Mouse (Mus musculus): ENCODE data around the gene Lct. TPM values are rescaled to one million over a fixed set of nuclear protein-coding genes. Genes with fewer than 3 reads are reported as not detected.

Gene Lct
- 1 to 10 TPM; 1.4 to 2.0 TPM for total RNA-seq (2021)
- long read RNA-seq, experiment 1, partial matches to known transcripts: 4 of 4 reads
- long read RNA-seq, experiment 1, other reads (novel, unspliced or antisense): 0 of 4 reads
- long read RNA-seq, experiment 2, partial matches to known transcripts: 3 of 3 reads
- long read RNA-seq, experiment 2, other reads (novel, unspliced or antisense): 0 of 3 reads

- no peak for TF ChIP-seq CTCF (IDR thresholded peaks at IDR 0.05)
- intact Hi-C loops (cut with DNase I): no loop called here
- no peak for DNase-seq (ENCODE audit: extremely low spot score in 1 of 2, low spot score in 2 of 2)
- Histone ChIP-seq H3K27ac (no peak within 1 kb of the TSS), H3K4me3 (no peak within 1 kb of the TSS)
These were observed at the start of gene Lct for GRCm38 (mm10) chr1:128328218-128328617. Gene Lct (minus strand): TSS chr1:128328318.

- no peak for DNase-seq (ENCODE audit: extremely low spot score in 1 of 2, low spot score in 2 of 2)
- intact Hi-C loops (cut with DNase I): no loop called here
- TF ChIP-seq CTCF (IDR thresholded peaks at IDR 0.05): no peak
- no peak overlapping the region for H3K27ac ChIP-seq
- no peak overlapping the region for H3K4me3 ChIP-seq
These were observed 48.7 kb upstream of the Lct start for GRCm38 (mm10) chr1:128376841-128377240.

- H3K4me3 ChIP-seq: no peak overlapping the region
- no peak overlapping the region for H3K27ac ChIP-seq
- no peak for DNase-seq (ENCODE audit: extremely low spot score in 1 of 2, low spot score in 2 of 2)
- intact Hi-C loops (cut with DNase I): loop anchor here (5.0 kb wide), 1 partner anchor 220 kb away; the partner anchor contains the start of gene Cxcr4
- TF ChIP-seq CTCF (IDR thresholded peaks at IDR 0.05): peak; percentile 71
These were observed 44.2 kb upstream of the Lct start for GRCm38 (mm10) chr1:128372143-128372860.

DNA sequence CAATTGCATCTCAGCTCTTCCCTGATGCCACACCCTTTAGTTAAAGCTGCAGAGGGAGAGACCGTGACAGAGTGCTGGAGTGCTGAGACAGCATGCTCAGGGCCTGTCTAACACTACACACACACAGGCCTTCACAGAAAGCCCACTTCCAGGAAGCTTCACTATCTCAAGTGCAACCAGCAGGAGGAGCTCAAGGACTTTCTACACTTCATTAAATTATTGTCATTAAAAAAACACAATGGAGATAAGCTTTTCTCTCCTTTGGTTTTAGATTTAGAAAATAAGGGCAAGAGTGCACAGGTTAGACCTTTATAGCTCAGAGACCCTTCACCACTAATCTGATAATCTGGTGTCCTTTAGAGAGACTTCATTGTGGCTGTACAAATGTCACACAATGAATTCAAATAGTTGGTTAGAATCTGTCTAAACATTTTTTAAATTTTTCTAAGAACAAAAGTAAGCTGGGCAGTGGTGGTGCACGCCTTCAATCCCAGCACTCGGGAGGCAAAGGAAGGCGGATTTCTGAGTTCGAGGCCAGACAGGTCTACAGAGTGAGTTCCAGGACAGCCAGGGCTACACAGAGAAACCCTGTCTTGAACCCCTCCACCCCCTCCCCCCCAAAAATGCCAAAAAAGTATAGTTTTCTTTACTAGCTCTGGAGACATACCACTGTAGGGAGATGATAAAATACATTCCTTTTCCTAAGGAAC, 40.8 kb upstream of the Lct start:
- DNase-seq (ENCODE audit: extremely low spot score in 1 of 2, low spot score in 2 of 2): peak; percentile 30 to 48
- H3K27ac ChIP-seq: no peak overlapping the region
- intact Hi-C loops (cut with DNase I): loop anchor here (1.0 to 2.0 kb wide), 2 partner anchors 455 to 464 kb away; no protein-coding TSS in a partner anchor
- peak; percentile 77 for TF ChIP-seq CTCF (IDR thresholded peaks at IDR 0.05)
- H3K4me3 ChIP-seq: no peak overlapping the region

GRCm38 (mm10) chr1:128360601-128361000, 32.5 kb upstream of the Lct start:
- Histone ChIP-seq H3K27ac (no peak overlapping the region), H3K4me3 (no peak overlapping the region)
- no peak for TF ChIP-seq CTCF (IDR thresholded peaks at IDR 0.05)
- intact Hi-C loops (cut with DNase I): no loop called here
- DNase-seq (ENCODE audit: extremely low spot score in 1 of 2, low spot score in 2 of 2): peak in 1 of 2 experiments; percentile 30

GRCm38 (mm10) chr1:128359554-128360376, 31.6 kb upstream of the Lct start, which contains the start of gene Mcm6:
Gene Mcm6 (minus strand): TSS chr1:128359664.
- Histone ChIP-seq H3K27ac (no peak within 1 kb of the TSS), H3K4me3 (peak within 1 kb of the TSS; percentile 69)
- DNase-seq (ENCODE audit: extremely low spot score in 1 of 2, low spot score in 2 of 2): peak; percentile 89 to 91
- TF ChIP-seq CTCF (IDR thresholded peaks at IDR 0.05): no peak
- intact Hi-C loops (cut with DNase I): no loop called here

DNA sequence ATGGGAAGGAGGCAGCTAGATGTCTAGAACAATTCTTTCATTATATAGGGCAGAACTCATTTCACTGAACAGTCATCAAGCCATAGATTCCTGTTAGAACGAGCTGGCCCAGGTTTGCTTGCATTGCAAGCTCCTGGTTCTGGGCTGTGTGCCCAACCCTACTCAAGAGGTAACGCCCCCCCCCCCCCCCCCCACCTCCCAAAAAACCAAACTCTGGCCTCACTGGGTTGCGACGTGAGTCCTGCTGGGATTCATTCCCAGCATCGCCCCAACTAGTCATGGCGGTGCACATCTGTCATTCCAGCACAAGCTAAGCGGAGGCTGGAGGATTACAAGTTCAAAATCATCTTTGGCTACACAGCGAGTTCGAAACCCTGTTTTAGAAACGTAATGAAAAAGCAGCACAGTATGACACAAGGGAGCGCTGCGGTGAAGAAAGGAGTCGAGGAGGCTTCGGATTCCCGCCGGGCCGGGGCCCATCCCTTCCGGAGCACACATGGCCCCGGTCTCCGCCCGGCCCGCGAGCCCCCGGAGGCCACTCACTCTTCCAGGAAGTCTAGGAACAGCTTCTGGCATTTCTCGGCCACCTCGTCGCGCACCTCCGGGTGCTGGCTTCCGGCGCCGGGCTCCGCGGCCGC, 30.9 kb upstream of the Lct start:
- Histone ChIP-seq H3K27ac (no peak overlapping the region), H3K4me3 (peak overlapping the region; percentile 69)
- intact Hi-C loops (cut with DNase I): no loop called here
- TF ChIP-seq CTCF (IDR thresholded peaks at IDR 0.05): no peak
- no peak for DNase-seq (ENCODE audit: extremely low spot score in 1 of 2, low spot score in 2 of 2)

- no peak overlapping the region for H3K4me3 ChIP-seq
- DNase-seq (ENCODE audit: extremely low spot score in 1 of 2, low spot score in 2 of 2): no peak
- intact Hi-C loops (cut with DNase I): no loop called here
- H3K27ac ChIP-seq: no peak overlapping the region
- no peak for TF ChIP-seq CTCF (IDR thresholded peaks at IDR 0.05)
These were observed 30.2 kb upstream of the Lct start for GRCm38 (mm10) chr1:128358276-128358675.

DNA sequence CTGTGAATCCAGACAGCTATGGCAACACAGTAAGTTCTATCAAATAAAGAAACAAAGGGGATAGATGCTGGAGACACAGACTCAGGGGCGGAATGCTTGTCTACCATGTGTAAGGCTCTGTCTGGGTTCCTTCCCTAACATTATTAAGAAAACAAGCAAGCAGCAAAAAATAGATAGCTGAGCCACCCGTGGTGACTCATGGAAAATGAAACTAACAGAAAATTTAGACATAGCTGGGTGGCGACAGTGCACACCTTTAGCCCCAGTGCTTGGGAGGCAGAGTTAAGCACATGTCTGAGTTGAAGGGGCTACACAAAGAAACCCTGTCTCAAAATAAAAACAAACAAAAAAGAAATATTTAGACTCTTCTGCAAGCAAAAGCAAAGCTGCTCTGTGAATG, 29.3 kb upstream of the Lct start:
- no peak for TF ChIP-seq CTCF (IDR thresholded peaks at IDR 0.05)

GRCm38 (mm10) chr1:128353092-128353491, 25.0 kb upstream of the Lct start:
- Histone ChIP-seq H3K27ac (no peak overlapping the region), H3K4me3 (no peak overlapping the region)
- intact Hi-C loops (cut with DNase I): no loop called here
- no peak for TF ChIP-seq CTCF (IDR thresholded peaks at IDR 0.05)
- DNase-seq (ENCODE audit: extremely low spot score in 1 of 2, low spot score in 2 of 2): no peak

More for the DNA sequence above, 29.3 kb upstream of the Lct start:
- intact Hi-C loops (cut with DNase I): no loop called here
- Histone ChIP-seq H3K27ac (no peak overlapping the region), H3K4me3 (no peak overlapping the region)
- no peak for DNase-seq (ENCODE audit: extremely low spot score in 1 of 2, low spot score in 2 of 2)

GRCm38 (mm10) chr1:128344232-128344631, 16.1 kb upstream of the Lct start:
- no peak overlapping the region for H3K27ac ChIP-seq
- TF ChIP-seq CTCF (IDR thresholded peaks at IDR 0.05): no peak
- intact Hi-C loops (cut with DNase I): no loop called here
- no peak overlapping the region for H3K4me3 ChIP-seq
- DNase-seq (ENCODE audit: extremely low spot score in 1 of 2, low spot score in 2 of 2): no peak

All from left cerebral cortex, adult 2 months (tissue).